Mouse (Mus musculus) liver, postnatal 0 days (tissue): ENCODE measurements around the gene Abhd15.
A peak's percentile ranks its signal among the peaks of the same experiment; 100 is the strongest.

Experiments used
- CTCF ChIP-seq: sonication (generic); IDR thresholded peaks from 2 replicates; pipeline ENCODE4 v1.5.1; 2016; ENCODE audit warnings: antibody characterized with exemption, low read depth
- EP300 ChIP-seq: IDR thresholded peaks from 2 replicates; pipeline ENCODE4 v1.6.1; 2016; ENCODE audit warnings: antibody characterized with exemption, low read depth, mild to moderate bottlenecking

DNA sequence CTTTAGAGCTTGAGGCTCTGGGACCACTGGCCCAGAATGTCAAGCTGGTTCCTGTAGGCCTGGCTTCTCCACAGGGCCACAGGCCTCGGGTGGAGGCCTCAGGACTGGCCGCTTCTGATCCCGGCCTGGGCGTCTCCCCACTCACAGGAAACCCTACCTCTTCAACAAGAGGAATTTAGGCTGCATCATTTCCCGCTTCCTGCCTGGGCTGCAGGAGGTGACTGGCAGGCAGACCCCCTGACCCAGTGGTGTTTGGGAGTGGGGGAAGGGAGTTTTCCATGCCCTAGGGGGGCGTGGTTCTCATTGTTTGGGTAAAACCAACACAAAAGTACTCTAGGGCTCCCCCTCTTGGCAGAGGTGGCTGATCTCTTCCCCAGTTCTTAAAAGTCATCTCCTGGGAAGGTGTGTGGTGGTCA lies 17.6 kb upstream of the Abhd15 start:
- TF ChIP-seq CTCF (peak; percentile 56), EP300 (0 out of 2 replicates have a peak, but pooled peaks have one; percentile 19)
